Mouse (Mus musculus) erythroblast, embryonic 14.5 days (primary cell): ENCODE data around the gene Ppef2. TPM values are rescaled to one million over a fixed set of nuclear protein-coding genes. Genes with fewer than 3 reads are reported as not detected.
A peak's percentile ranks its signal among the peaks of the same experiment; 100 is the strongest.

Source experiments
- H3K27me3 ChIP-seq: 2 replicates; pipeline ENCODE4 v1.6.1; 2012; ENCODE audit warnings: inconsistent platforms; ENCODE audit not compliant: control insufficient read depth
- H3K36me3 ChIP-seq: 2 replicates; pipeline ENCODE4 v1.6.1; 2012; ENCODE audit warnings: mild to moderate bottlenecking, inconsistent platforms; ENCODE audit not compliant: control insufficient read depth
- H3K4me1 ChIP-seq: 2 replicates; pipeline ENCODE4 v1.6.1; 2012; ENCODE audit warnings: inconsistent platforms; ENCODE audit not compliant: control insufficient read depth
- H3K4me3 ChIP-seq: replicated peaks from 2 replicates; pipeline ENCODE3; 2012; ENCODE audit warnings: moderate library complexity, mild to moderate bottlenecking, inconsistent platforms
- H3K9me3 ChIP-seq: 2 replicates; pipeline ENCODE4 v1.6.1; 2012; ENCODE audit warnings: low read length, inconsistent platforms, mixed read lengths; ENCODE audit not compliant: control insufficient read depth
- GATA1 ChIP-seq: IDR thresholded peaks from 2 replicates; pipeline ENCODE4 v1.6.1; 2012; ENCODE audit warnings: low read length, inconsistent platforms, mixed read lengths
- TAL1 ChIP-seq: IDR thresholded peaks from 3 replicates; pipeline ENCODE4 v1.6.1; 2012; ENCODE audit warnings: low read length, inconsistent platforms, mixed read lengths
- polyA plus RNA-seq: library from polyadenylated mRNA; stranded (reverse); fragments of >175 nt; gene quantifications from 2 replicates; pipeline ENCODE4 v1.2.3, GENCODE M21; 2012

Ppef2 gene
- polyA plus RNA-seq, 1 experiment = not detected

DNA sequence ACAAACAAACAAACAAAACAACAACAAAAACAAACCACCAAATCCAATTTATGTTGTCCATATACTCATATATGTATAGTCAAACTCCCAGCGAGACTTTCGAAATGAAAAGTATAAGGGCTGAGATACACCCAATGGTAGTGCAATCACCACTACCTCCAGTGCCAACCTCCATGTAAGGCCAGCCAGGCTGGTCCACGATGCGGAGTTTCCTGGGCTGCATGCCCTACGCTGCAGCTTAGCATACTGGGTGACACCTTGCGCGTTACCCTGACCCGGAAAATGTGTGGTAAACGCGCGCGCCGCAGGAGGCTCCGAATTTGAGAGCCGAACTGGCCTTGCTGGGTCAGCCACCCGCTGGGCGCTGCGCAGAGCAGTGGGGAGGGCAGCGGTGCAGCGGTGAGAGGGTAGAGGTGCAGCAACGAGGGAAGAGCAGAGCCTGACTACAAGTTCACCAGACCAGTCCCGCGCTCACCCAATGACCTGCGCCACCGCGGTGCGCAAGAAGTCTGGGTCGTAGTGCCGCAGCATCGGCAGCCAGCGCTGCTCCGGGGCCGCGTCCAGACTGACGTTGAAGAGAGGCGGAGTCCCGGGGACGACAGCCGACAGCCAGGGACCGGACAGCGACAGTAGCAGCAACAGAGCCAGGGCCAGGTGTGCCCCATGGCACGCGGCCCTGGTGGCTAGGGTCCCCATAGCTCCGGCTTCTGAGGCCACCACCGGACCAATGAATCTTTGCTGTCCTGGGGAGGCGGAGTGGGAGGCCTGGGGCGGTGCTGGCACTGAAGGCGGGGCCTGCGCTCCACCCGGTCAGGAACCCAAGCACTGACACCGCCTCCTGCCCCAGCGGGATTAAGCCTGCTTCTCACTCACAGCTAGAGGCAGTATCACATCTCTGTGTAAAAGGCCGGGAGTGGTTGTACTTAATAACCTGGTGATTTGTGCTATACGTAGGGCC is 21.6 kb upstream of the Ppef2 start, which contains the start of gene Naaa:
Naaa (minus strand) TSS at position 734 of the 958 bp plus-strand sequence.
- TF ChIP-seq TAL1 = no peak
- no peak for TF ChIP-seq GATA1
- Histone ChIP-seq H3K27me3 (peaks cover 26% of the 10 kb centered on the region), H3K36me3 (no peaks in the 10 kb centered on the region), H3K4me3 (peak within 1 kb of the TSS; percentile 76), H3K4me1 (peaks cover 27% of the 10 kb centered on the region), H3K9me3 (no peaks in the 10 kb centered on the region)

GRCm38 (mm10) chr5:92270496-92270895 is 14.4 kb upstream of the Ppef2 start:
- Histone ChIP-seq H3K27me3 (peaks cover 8% of the 10 kb centered on the region), H3K4me1 (no peaks in the 10 kb centered on the region), H3K4me3 (no peak overlapping the region), H3K36me3 (no peaks in the 10 kb centered on the region), H3K9me3 (no peaks in the 10 kb centered on the region)
- TF ChIP-seq TAL1 = no peak
- TF ChIP-seq GATA1 = no peak

GRCm38 (mm10) chr5:92263761-92264359 is 7.8 kb upstream of the Ppef2 start:
- H3K4me3 ChIP-seq = no peak overlapping the region
- no peaks in the 10 kb centered on the region for H3K4me1 ChIP-seq
- TF ChIP-seq GATA1 = no peak
- no peak for TF ChIP-seq TAL1
- no peaks in the 10 kb centered on the region for H3K9me3 ChIP-seq
- peaks cover 4% of the 10 kb centered on the region for H3K27me3 ChIP-seq
- H3K36me3 ChIP-seq = no peaks in the 10 kb centered on the region

GRCm38 (mm10) chr5:92262646-92263045 is 6.6 kb upstream of the Ppef2 start:
- H3K4me1 ChIP-seq = no peaks in the 10 kb centered on the region
- H3K4me3 ChIP-seq = no peak overlapping the region
- TF ChIP-seq GATA1 (no peak), TAL1 (no peak)
- H3K9me3 ChIP-seq = no peaks in the 10 kb centered on the region
- H3K27me3 ChIP-seq = peaks cover 8% of the 10 kb centered on the region
- H3K36me3 ChIP-seq = no peaks in the 10 kb centered on the region

GRCm38 (mm10) chr5:92254476-92254875 is 1.6 kb downstream of the Ppef2 start:
- Histone ChIP-seq H3K9me3 (peaks cover 3% of the 10 kb centered on the region; the same call in 1 of the 2 replicates), H3K4me3 (no peak overlapping the region), H3K36me3 (no peaks in the 10 kb centered on the region), H3K4me1 (no peaks in the 10 kb centered on the region), H3K27me3 (peaks cover 26% of the 10 kb centered on the region)
- TF ChIP-seq GATA1 (no peak), TAL1 (no peak)

DNA sequence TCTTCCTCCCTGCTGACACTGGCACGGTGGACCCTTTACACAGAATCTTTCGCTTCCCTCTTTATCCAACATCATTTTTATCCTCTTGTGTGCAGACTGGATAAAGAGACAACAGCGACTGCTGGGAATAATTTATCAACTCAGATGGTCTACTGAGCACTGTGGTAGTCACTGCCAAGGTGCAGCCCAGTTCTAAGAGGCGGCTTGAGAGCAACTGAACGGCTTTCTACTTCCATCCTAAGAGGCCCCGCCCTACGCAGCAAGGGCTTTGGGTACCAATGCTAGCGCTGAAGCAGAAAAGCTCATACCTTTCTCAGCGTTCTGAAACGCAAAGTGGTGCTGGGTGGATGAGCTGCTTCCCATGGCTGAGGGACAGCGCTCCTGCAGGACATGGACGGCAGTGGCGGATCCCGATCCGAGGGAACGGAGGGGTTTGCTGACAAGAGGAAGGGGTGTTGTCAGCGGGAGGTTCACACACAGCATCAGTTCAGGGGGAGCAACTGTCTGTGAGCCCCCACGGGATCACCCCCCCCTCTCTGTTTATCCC is 3.2 kb downstream of the Ppef2 start:
- peaks cover 17% of the 10 kb centered on the region for H3K27me3 ChIP-seq
- no peak overlapping the region for H3K4me3 ChIP-seq

DNA sequence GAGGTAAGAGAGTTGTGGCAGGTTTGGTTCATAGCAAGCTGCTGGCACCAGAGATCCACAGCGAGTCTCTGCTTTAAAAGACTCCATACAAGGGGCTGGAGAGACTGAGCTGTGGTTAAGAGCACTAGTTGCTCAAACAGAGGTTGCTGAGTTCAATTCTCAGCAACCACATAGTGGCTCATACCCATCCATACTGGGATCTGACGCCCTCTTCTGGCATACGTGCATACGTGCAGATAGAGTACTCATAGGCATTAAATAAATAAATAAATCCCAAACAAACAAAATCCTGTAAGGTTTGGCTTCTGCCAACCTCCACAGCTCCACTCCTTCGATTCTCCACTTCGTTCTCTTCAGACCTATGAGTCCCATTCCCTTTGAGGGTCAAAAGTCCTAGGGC is 4.0 kb downstream of the Ppef2 start:
- H3K4me1 ChIP-seq = no peaks in the 10 kb centered on the region
- H3K36me3 ChIP-seq = no peaks in the 10 kb centered on the region
- H3K4me3 ChIP-seq = no peak overlapping the region
- TF ChIP-seq GATA1 (no peak), TAL1 (no peak)
- peaks cover 5% of the 10 kb centered on the region; the same call in 1 of the 2 replicates for H3K9me3 ChIP-seq
- H3K27me3 ChIP-seq = peaks cover 16% of the 10 kb centered on the region

More for the DNA sequence above, 3.2 kb downstream of the Ppef2 start:
- no peak for TF ChIP-seq TAL1
- Histone ChIP-seq H3K9me3 (peaks cover 5% of the 10 kb centered on the region; the same call in 1 of the 2 replicates), H3K36me3 (no peaks in the 10 kb centered on the region), H3K4me1 (no peaks in the 10 kb centered on the region)

GRCm38 (mm10) chr5:92248614-92249013 is 7.5 kb downstream of the Ppef2 start:
- Histone ChIP-seq H3K4me3 (no peak overlapping the region), H3K27me3 (peaks cover 12% of the 10 kb centered on the region), H3K36me3 (no peaks in the 10 kb centered on the region), H3K9me3 (peaks cover 5% of the 10 kb centered on the region; the same call in 1 of the 2 replicates), H3K4me1 (no peaks in the 10 kb centered on the region)
- no peak for TF ChIP-seq GATA1
- no peak for TF ChIP-seq TAL1

DNA sequence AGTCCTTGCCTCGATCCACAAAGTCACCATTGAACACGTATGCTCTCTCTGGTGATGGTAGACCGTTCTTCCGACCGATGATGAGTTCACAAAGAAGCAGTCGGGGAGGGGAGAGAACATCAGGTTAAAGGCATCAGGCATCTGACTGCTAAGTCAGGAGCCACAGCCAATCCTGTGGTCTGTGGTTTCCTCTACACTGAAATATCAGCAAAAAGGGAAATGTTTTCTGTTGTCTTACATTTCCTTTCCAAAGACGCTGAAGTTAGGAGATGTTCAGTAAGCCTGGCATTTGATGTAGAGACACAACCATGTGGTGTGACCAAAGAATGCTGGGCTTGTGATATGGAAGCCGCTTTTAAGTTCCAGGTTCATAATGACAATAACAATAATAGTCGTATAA is 10.6 kb downstream of the Ppef2 start:
- no peaks in the 10 kb centered on the region for H3K4me1 ChIP-seq
- TF ChIP-seq TAL1 (no peak), GATA1 (no peak)
- peaks cover 10% of the 10 kb centered on the region for H3K27me3 ChIP-seq
- no peaks in the 10 kb centered on the region for H3K36me3 ChIP-seq
- peaks cover 5% of the 10 kb centered on the region; the same call in 1 of the 2 replicates for H3K9me3 ChIP-seq
- no peak overlapping the region for H3K4me3 ChIP-seq
